Mouse (Mus musculus) brain, embryonic 14.5 days (tissue): Measurements from ENCODE around the gene Ankrd44. TPM values are rescaled to one million over a fixed set of nuclear protein-coding genes. Genes with fewer than 3 reads are reported as not detected.

Experiments used
- DNase-seq: peaks from one replicate; pipeline ENCODE4 v3.0.0-alpha.2; 2011; ENCODE audit warnings: low read depth
- CTCF ChIP-seq: fragments of 200-500 bp; IDR thresholded peaks from 2 replicates; pipeline ENCODE4 v1.5.1; 2012; ENCODE audit warnings: inconsistent platforms, mild to moderate bottlenecking, moderate library complexity, borderline replicate concordance; ENCODE audit not compliant: insufficient read depth, insufficient read length; ENCODE audit errors: extremely low read depth
- POLR2A ChIP-seq: fragments of 200-500 bp; IDR thresholded peaks from 2 replicates; pipeline ENCODE4 v1.6.1; 2012; ENCODE audit warnings: mild to moderate bottlenecking, inconsistent platforms, borderline replicate concordance; ENCODE audit not compliant: poor library complexity, insufficient read depth, insufficient read length, severe bottlenecking; ENCODE audit errors: extremely low read depth
- polyA plus RNA-seq: library from polyadenylated mRNA; depleted of rRNA; stranded (reverse); fragments of >200 nt; gene quantifications from 2 replicates; pipeline ENCODE4 v1.2.3, GENCODE M21; 2012

Ankrd44 gene
- polyA plus RNA-seq, 1 experiment = 55.5 TPM

DNA sequence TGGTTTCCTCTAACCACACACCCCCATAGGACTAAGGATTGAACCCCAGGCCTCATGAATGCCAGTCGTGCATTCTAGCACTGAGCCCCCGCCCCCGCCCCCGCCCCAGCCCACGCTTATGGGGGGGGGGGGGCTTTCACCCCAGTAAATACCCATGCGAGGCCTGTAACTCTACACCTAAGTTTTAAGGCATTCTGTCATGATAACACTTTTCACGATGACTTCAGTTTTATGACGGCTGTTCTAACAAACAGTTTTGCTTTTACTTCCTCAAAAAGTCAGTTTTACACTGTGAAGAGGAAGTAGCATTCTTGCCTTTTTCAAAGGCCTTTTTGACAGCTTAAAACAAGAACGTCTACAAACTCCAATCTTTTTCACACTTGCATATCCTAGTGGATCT lies 11.8 kb downstream of the Ankrd44 start:
- no peak for DNase-seq
- TF ChIP-seq CTCF (no peak), POLR2A (no peak)

GRCm38 (mm10) chr1:54913379-54913873 lies 12.8 kb downstream of the Ankrd44 start:
- TF ChIP-seq CTCF (no peak), POLR2A (no peak)
- no peak for DNase-seq

- no peak for DNase-seq
- no peak for TF ChIP-seq POLR2A
- TF ChIP-seq CTCF = no peak
Measured at GRCm38 (mm10) chr1:54913063-54913335, 13.2 kb downstream of the Ankrd44 start.

GRCm38 (mm10) chr1:54912290-54913062 lies 13.7 kb downstream of the Ankrd44 start:
- TF ChIP-seq CTCF = no peak
- no peak for TF ChIP-seq POLR2A
- DNase-seq = peak; percentile 34

- no peak for TF ChIP-seq POLR2A
- TF ChIP-seq CTCF = no peak
- no peak for DNase-seq
Measured at GRCm38 (mm10) chr1:54911256-54911610, 15.0 kb downstream of the Ankrd44 start.

- DNase-seq = no peak
- TF ChIP-seq CTCF = no peak
- no peak for TF ChIP-seq POLR2A
Measured at GRCm38 (mm10) chr1:54910489-54911255, 15.5 kb downstream of the Ankrd44 start.

DNA sequence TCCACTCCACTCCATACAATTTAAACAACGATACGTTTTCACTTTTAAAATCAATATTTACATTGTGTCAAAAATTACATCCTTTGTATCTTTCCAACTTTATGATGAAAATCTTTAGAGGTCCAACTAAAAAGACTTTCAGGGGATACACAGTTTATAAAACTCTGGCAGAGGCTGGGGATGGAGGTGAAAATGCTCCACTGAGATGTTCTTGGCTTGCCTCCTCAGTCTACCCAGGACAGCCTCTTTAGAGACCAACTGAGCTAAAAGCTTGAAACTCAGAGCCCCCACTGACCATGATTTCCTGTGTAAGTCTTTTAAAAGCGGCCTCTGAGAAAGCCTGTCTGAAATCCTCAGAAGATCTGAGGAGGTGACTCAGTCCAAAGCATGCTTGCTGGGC lies 17.4 kb downstream of the Ankrd44 start:
- TF ChIP-seq POLR2A = no peak
- TF ChIP-seq CTCF = no peak
- no peak for DNase-seq

DNA sequence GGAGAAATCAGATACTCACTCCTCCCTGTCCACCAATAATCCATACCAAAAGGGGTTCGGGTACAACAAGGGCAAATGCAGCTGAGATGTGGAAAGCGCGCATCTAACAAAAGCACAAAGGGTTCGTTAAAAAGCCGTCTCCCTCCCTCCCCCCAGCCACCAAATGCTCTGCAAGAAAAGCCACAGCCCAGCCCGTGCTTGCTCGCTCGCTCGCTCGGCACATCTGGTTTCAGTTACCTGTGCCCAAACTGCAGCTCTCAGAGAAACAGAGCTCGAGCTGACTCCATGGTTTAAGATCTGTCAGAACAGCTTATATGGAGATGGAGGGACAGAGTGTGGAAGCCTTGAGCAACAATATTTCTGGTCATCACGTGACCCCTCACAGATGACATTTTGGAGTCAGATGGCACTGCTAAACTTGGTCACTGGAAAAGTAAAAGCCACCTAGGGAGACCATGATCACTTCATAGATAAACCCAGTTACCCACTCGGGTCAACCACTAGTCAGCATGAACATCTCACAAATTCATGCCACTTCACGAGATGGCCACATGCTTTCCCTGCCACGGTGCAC lies 19.0 kb downstream of the Ankrd44 start:
- TF ChIP-seq POLR2A (no peak), CTCF (no peak)
- no peak for DNase-seq

DNA sequence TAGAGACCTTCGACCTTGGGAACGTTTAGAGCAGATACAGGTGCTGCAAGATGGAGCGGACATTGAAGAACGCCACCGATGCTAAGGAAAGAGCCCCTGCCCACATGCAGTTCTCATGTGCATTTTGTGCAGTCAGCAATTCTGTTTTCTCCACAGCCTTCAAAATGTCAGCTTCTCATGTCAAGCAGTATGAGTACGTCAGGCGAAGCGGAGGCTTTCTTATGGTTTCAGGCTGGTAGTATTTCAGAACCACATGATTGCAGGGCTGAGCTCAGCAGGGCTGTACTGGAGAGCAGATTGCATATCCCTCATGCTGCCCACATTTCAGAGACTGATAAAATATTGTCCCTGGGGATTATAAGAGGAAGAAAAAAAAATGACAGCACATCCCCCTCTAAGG lies 19.9 kb downstream of the Ankrd44 start:
- peak; percentile 56 for DNase-seq
- TF ChIP-seq CTCF (no peak), POLR2A (no peak)

DNA sequence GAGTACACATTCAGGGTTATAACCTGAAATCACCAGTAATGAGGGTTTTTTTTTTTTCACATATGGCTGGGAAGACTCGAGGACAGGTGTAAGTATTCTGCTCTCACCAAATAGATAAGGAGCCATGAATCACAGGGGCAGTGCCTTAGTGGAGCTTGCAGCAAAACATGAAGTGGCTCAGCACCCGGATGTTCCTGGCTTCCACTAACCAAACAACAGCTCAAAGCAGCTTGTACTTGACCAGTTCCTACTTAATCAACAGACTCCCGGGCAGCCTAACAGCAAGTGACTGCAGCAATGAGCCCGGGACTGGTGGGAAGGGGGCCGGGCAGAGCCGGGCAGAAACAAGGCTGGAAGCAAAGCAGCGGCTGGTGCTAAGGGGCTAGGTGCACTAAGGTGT lies 20.6 kb downstream of the Ankrd44 start:
- no peak for DNase-seq

GRCm38 (mm10) chr1:54904165-54904564 lies 22.0 kb downstream of the Ankrd44 start:
- no peak for DNase-seq
- TF ChIP-seq POLR2A (no peak), CTCF (no peak)

More for the DNA sequence above, 20.6 kb downstream of the Ankrd44 start:
- no peak for TF ChIP-seq CTCF
- TF ChIP-seq POLR2A = no peak
